Mouse (Mus musculus) kidney, adult 2 months (tissue): ENCODE results near the gene Isy1. TPM values are rescaled to one million over a fixed set of nuclear protein-coding genes. Genes with fewer than 3 reads are reported as not detected.

Source experiments
- DNase-seq: peaks from one replicate; pipeline ENCODE4 v3.0.0; 2021
- H3K27ac ChIP-seq: fragments of 200-500 bp; 2 replicates; pipeline ENCODE4 v1.5.1; 2012; ENCODE audit warnings: low read depth, low read length, control low read depth, inconsistent platforms; ENCODE audit not compliant: insufficient read depth
- H3K27me3 ChIP-seq: fragments of 200-500 bp; replicated peaks from 2 replicates; pipeline ENCODE4 v1.6.1; 2012; ENCODE audit warnings: mild to moderate bottlenecking, moderate library complexity, low read length, inconsistent platforms; ENCODE audit not compliant: control insufficient read depth, insufficient read depth
- H3K36me3 ChIP-seq: fragments of 200-500 bp; 2 replicates; pipeline ENCODE4 v1.6.1; 2012; ENCODE audit warnings: mild to moderate bottlenecking, moderate library complexity, low read length, inconsistent platforms; ENCODE audit not compliant: control insufficient read depth, insufficient read depth
- H3K4me1 ChIP-seq: fragments of 200-500 bp; 2 replicates; pipeline ENCODE4 v1.6.1; 2011; ENCODE audit warnings: low read length; ENCODE audit not compliant: control insufficient read depth, insufficient read depth
- H3K4me3 ChIP-seq: fragments of 200-500 bp; 2 replicates; pipeline ENCODE4 v1.5.1; 2011; ENCODE audit warnings: mild to moderate bottlenecking, low read depth, low read length, control low read depth; ENCODE audit not compliant: insufficient read depth
- CTCF ChIP-seq: fragments of 200-500 bp; conservative IDR thresholded peaks from 2 replicates; pipeline ENCODE4 v1.5.1; 2011; ENCODE audit warnings: low read depth, mild to moderate bottlenecking, control low read depth, low read length, moderate library complexity, mixed read lengths; ENCODE audit not compliant: insufficient read depth, insufficient read length
- POLR2A ChIP-seq: fragments of 200-500 bp; IDR thresholded peaks from one replicate; pipeline ENCODE4 v1.6.1; 2011; ENCODE audit warnings: low read depth, low read length, control low read depth
- WGBS: fragments of 180-500 bp; shearing (Covaris S2); methylation state at CpG from one replicate; pipeline ENCODE4 v1.1.7; 2018; 5-methylcytosine and 5-hydroxymethylcytosine counted together
- polyA plus RNA-seq: library from polyadenylated mRNA; depleted of rRNA; stranded (reverse); fragments of >200 nt; gene quantifications from 2 replicates; pipeline ENCODE4 v1.2.3, GENCODE M21; 2012

Gene Isy1
- polyA plus RNA-seq, 1 experiment = 14.1 TPM

- no peak for DNase-seq
- Histone ChIP-seq H3K27ac (no peak within 1 kb of the TSS), H3K36me3 (peaks cover 4% of the 10 kb centered on the region), H3K27me3 (no peaks in the 10 kb centered on the region), H3K4me3 (no peak within 1 kb of the TSS), H3K4me1 (no peaks in the 10 kb centered on the region)
- TF ChIP-seq CTCF = no peak
- no peak for TF ChIP-seq POLR2A
- 95% methylated on average over 7 of the region's 7 CpGs for WGBS
Observed at GRCm38 (mm10) chr6:87835695-87836094, 2.9 kb downstream of the Isy1 start, which contains the start of gene Gm45140. Gene Gm45140, minus strand, starts transcription at chr6:87835795.

GRCm38 (mm10) chr6:87820366-87820765 lies 18.2 kb downstream of the Isy1 start:
- H3K4me3 ChIP-seq = no peak overlapping the region
- no peaks in the 10 kb centered on the region for H3K27me3 ChIP-seq
- DNase-seq = no peak
- WGBS = 97% methylated on average over 2 of the region's 2 CpGs
- H3K4me1 ChIP-seq = no peaks in the 10 kb centered on the region
- peaks cover 1% of the 10 kb centered on the region; the same call in 1 of the 2 replicates for H3K36me3 ChIP-seq
- no peak overlapping the region for H3K27ac ChIP-seq
- TF ChIP-seq POLR2A = no peak
- no peak for TF ChIP-seq CTCF

- no peaks in the 10 kb centered on the region; the same call in 1 of the 2 replicates for H3K36me3 ChIP-seq
- WGBS = 86% methylated on average over 5 of the region's 5 CpGs
Observed at GRCm38 (mm10) chr6:87814486-87814885, 24.1 kb downstream of the Isy1 start.

GRCm38 (mm10) chr6:87812656-87813055 lies 25.9 kb downstream of the Isy1 start:
- TF ChIP-seq CTCF (no peak), POLR2A (no peak)
- H3K36me3 ChIP-seq = no peaks in the 10 kb centered on the region; the same call in 1 of the 2 replicates
- peaks cover 12% of the 10 kb centered on the region; the same call in 1 of the 2 replicates for H3K4me1 ChIP-seq
- no peaks in the 10 kb centered on the region for H3K27me3 ChIP-seq
- peak overlapping the region; percentile 18; the same call in 1 of the 2 replicates for H3K27ac ChIP-seq
- no peak for DNase-seq
- WGBS = 92% methylated on average over 1 of the region's 1 CpGs
- H3K4me3 ChIP-seq = no peak overlapping the region

More at GRCm38 (mm10) chr6:87814486-87814885, 24.1 kb downstream of the Isy1 start:
- no peaks in the 10 kb centered on the region for H3K27me3 ChIP-seq
- no peak for DNase-seq
- TF ChIP-seq CTCF = no peak
- TF ChIP-seq POLR2A = no peak
- no peak overlapping the region for H3K4me3 ChIP-seq
- H3K27ac ChIP-seq = no peak overlapping the region
- H3K4me1 ChIP-seq = peaks cover 9% of the 10 kb centered on the region; the same call in 1 of the 2 replicates

GRCm38 (mm10) chr6:87811675-87812338 lies 26.8 kb downstream of the Isy1 start, which contains the start of gene Rab43:
Gene Rab43, minus strand, starts transcription at chr6:87812164.
- H3K36me3 ChIP-seq = no peaks in the 10 kb centered on the region
- WGBS = 1% methylated on average over 52 of the region's 56 CpGs
- peak; percentile 97 for DNase-seq
- TF ChIP-seq CTCF = no peak
- TF ChIP-seq POLR2A = peak; percentile 88
- H3K27me3 ChIP-seq = no peaks in the 10 kb centered on the region
- peak within 1 kb of the TSS; percentile 83 for H3K27ac ChIP-seq
- H3K4me1 ChIP-seq = peaks cover 12% of the 10 kb centered on the region
- peak within 1 kb of the TSS; percentile 75 for H3K4me3 ChIP-seq

- peak overlapping the region; percentile 61 for H3K4me3 ChIP-seq
- H3K27ac ChIP-seq = peak overlapping the region; percentile 83
- peaks cover 12% of the 10 kb centered on the region for H3K4me1 ChIP-seq
- under 1% methylated on average over 77 of the region's 77 CpGs for WGBS
- DNase-seq = peak; percentile 90
- H3K27me3 ChIP-seq = no peaks in the 10 kb centered on the region
- H3K36me3 ChIP-seq = no peaks in the 10 kb centered on the region
- TF ChIP-seq CTCF (no peak), POLR2A (no peak)
Observed at GRCm38 (mm10) chr6:87810713-87811669, 27.6 kb downstream of the Isy1 start.
